Mouse (Mus musculus) ES-Bruce4 (cell line): ENCODE results near the gene Skap2. TPM values are rescaled to one million over a fixed set of nuclear protein-coding genes. Genes with fewer than 3 reads are reported as not detected.

ENCODE experiments used
- H3K27ac ChIP-seq: 2 replicates; pipeline ENCODE4 v1.5.1; 2012; ENCODE audit warnings: low read length, inconsistent platforms; ENCODE audit not compliant: insufficient read depth
- H3K27me3 ChIP-seq: 2 replicates; pipeline ENCODE4 v1.6.1; 2012; ENCODE audit warnings: mild to moderate bottlenecking, low read length, inconsistent platforms; ENCODE audit not compliant: control insufficient read depth, poor library complexity, insufficient read depth, severe bottlenecking
- H3K36me3 ChIP-seq: 2 replicates; pipeline ENCODE4 v1.6.1; 2012; ENCODE audit warnings: inconsistent platforms, mild to moderate bottlenecking, low read length, moderate library complexity; ENCODE audit not compliant: control insufficient read depth, poor library complexity, insufficient read depth, severe bottlenecking
- H3K4me1 ChIP-seq: one replicate; pipeline ENCODE4 v1.8.1; 2011; ENCODE audit warnings: low read length; ENCODE audit not compliant: control insufficient read depth, insufficient read depth
- H3K4me3 ChIP-seq: 2 replicates; pipeline ENCODE4 v1.5.1; 2011; ENCODE audit warnings: low read depth, mild to moderate bottlenecking, low read length
- H3K9ac ChIP-seq: 2 replicates; pipeline ENCODE4 v1.6.1; 2012; ENCODE audit warnings: low read depth, mild to moderate bottlenecking, inconsistent platforms; ENCODE audit not compliant: poor library complexity, severe bottlenecking
- H3K9me3 ChIP-seq: replicated peaks from 2 replicates; pipeline ENCODE4 v1.6.1; 2012; ENCODE audit warnings: mild to moderate bottlenecking, low read length, inconsistent platforms; ENCODE audit not compliant: control insufficient read depth, poor library complexity, insufficient read depth, severe bottlenecking
- CTCF ChIP-seq: IDR thresholded peaks from one replicate; pipeline ENCODE4 v1.8.1; 2011; ENCODE audit warnings: low read depth, low read length
- EP300 ChIP-seq: IDR thresholded peaks from 2 replicates; pipeline ENCODE4 v1.6.1; 2011; ENCODE audit warnings: low read depth, low read length; ENCODE audit not compliant: insufficient read depth
- POLR2A ChIP-seq: IDR thresholded peaks from one replicate; pipeline ENCODE4 v1.8.1; 2011; ENCODE audit warnings: low read length; ENCODE audit not compliant: insufficient read depth
- polyA plus RNA-seq: library from polyadenylated mRNA; stranded (reverse); fragments of >200 nt; gene quantifications from 2 replicates; pipeline ENCODE4 v1.2.4, GENCODE M21; 2011; ENCODE audit warnings: low read depth; ENCODE audit not compliant: missing spikeins, insufficient read depth, insufficient read length

Skap2 gene
- polyA plus RNA-seq, 1 experiment = 42.9 TPM

GRCm38 (mm10) chr6:51822049-51822448 lies 190.3 kb downstream of the Skap2 start:
- H3K4me1 ChIP-seq = no peaks in the 10 kb centered on the region
- no peaks in the 10 kb centered on the region for H3K36me3 ChIP-seq
- TF ChIP-seq POLR2A (no peak), EP300 (no peak), CTCF (no peak)
- no peak overlapping the region for H3K9ac ChIP-seq
- H3K4me3 ChIP-seq = no peak overlapping the region
- no peak overlapping the region for H3K27ac ChIP-seq
- no peaks in the 10 kb centered on the region for H3K27me3 ChIP-seq
- peaks cover 6% of the 10 kb centered on the region; the same call in 1 of the 2 replicates for H3K9me3 ChIP-seq

- H3K4me3 ChIP-seq = no peak overlapping the region
- H3K27ac ChIP-seq = no peak overlapping the region
- no peaks in the 10 kb centered on the region for H3K36me3 ChIP-seq
- no peak overlapping the region for H3K9ac ChIP-seq
- no peaks in the 10 kb centered on the region for H3K27me3 ChIP-seq
- TF ChIP-seq POLR2A = no peak
- no peak for TF ChIP-seq CTCF
- no peak for TF ChIP-seq EP300
- no peaks in the 10 kb centered on the region for H3K4me1 ChIP-seq
- H3K9me3 ChIP-seq = peaks cover 6% of the 10 kb centered on the region; the same call in 1 of the 2 replicates
Observed at GRCm38 (mm10) chr6:51820853-51821252, 191.5 kb downstream of the Skap2 start.

GRCm38 (mm10) chr6:51816892-51817621 lies 195.3 kb downstream of the Skap2 start:
- Histone ChIP-seq H3K36me3 (no peaks in the 10 kb centered on the region), H3K9ac (no peak overlapping the region)

GRCm38 (mm10) chr6:51810906-51811305 lies 201.4 kb downstream of the Skap2 start:
- H3K4me3 ChIP-seq = no peak overlapping the region
- no peaks in the 10 kb centered on the region for H3K4me1 ChIP-seq

More at GRCm38 (mm10) chr6:51816892-51817621, 195.3 kb downstream of the Skap2 start:
- TF ChIP-seq CTCF (no peak), POLR2A (no peak), EP300 (no peak)
- Histone ChIP-seq H3K27ac (no peak overlapping the region), H3K27me3 (no peaks in the 10 kb centered on the region), H3K9me3 (peaks cover 6% of the 10 kb centered on the region; the same call in 1 of the 2 replicates), H3K4me1 (no peaks in the 10 kb centered on the region), H3K4me3 (no peak overlapping the region)

GRCm38 (mm10) chr6:51809164-51809824 lies 203.1 kb downstream of the Skap2 start:
- H3K27ac ChIP-seq = no peak overlapping the region

More at GRCm38 (mm10) chr6:51810906-51811305, 201.4 kb downstream of the Skap2 start:
- Histone ChIP-seq H3K27me3 (no peaks in the 10 kb centered on the region; the same call in 1 of the 2 replicates), H3K9ac (no peak overlapping the region), H3K36me3 (no peaks in the 10 kb centered on the region), H3K27ac (no peak overlapping the region), H3K9me3 (no peaks in the 10 kb centered on the region)
- TF ChIP-seq CTCF = no peak
- no peak for TF ChIP-seq EP300
- no peak for TF ChIP-seq POLR2A

GRCm38 (mm10) chr6:51808011-51808410 lies 204.3 kb downstream of the Skap2 start:
- TF ChIP-seq EP300 (no peak), POLR2A (no peak), CTCF (no peak)
- H3K27ac ChIP-seq = no peak overlapping the region

More at GRCm38 (mm10) chr6:51809164-51809824, 203.1 kb downstream of the Skap2 start:
- TF ChIP-seq POLR2A = no peak
- no peak for TF ChIP-seq EP300
- Histone ChIP-seq H3K27me3 (no peaks in the 10 kb centered on the region; the same call in 1 of the 2 replicates), H3K4me3 (no peak overlapping the region), H3K36me3 (no peaks in the 10 kb centered on the region), H3K4me1 (no peaks in the 10 kb centered on the region), H3K9ac (no peak overlapping the region), H3K9me3 (no peaks in the 10 kb centered on the region)

More at GRCm38 (mm10) chr6:51808011-51808410, 204.3 kb downstream of the Skap2 start:
- Histone ChIP-seq H3K36me3 (no peaks in the 10 kb centered on the region), H3K27me3 (no peaks in the 10 kb centered on the region; the same call in 1 of the 2 replicates), H3K4me3 (no peak overlapping the region), H3K4me1 (no peaks in the 10 kb centered on the region), H3K9me3 (no peaks in the 10 kb centered on the region), H3K9ac (no peak overlapping the region)

Other genes with a start within 250 kb of the Skap2 start
- 2.7 and 2.9 TPM in 2 replicates for gene Hoxa1, start 145.8 kb upstream of the Skap2 start, polyA plus RNA-seq
- gene Hoxa2, start 152.3 kb upstream of the Skap2 start, polyA plus RNA-seq = not detected in 2 replicates
- not detected in 2 replicates for gene 5730596B20Rik, start 164.9 kb upstream of the Skap2 start, polyA plus RNA-seq
- gene Hoxa4, start 179.2 kb upstream of the Skap2 start, polyA plus RNA-seq = not detected in 2 replicates
- not detected in 2 replicates for gene Hoxa5, start 192.0 kb upstream of the Skap2 start, polyA plus RNA-seq
- gene Hoxa6, start 196.2 kb upstream of the Skap2 start, polyA plus RNA-seq = not detected in 2 replicates
- 0.25 TPM in 1 of 2 replicates, not detected in the other for gene Hoxa3, start 200.8 kb upstream of the Skap2 start, polyA plus RNA-seq
- gene Gm28308, start 200.8 kb upstream of the Skap2 start, polyA plus RNA-seq = not detected in 2 replicates
- gene Hoxa7, start 209.3 kb upstream of the Skap2 start, polyA plus RNA-seq = 0.65 and 1.4 TPM in 2 replicates
- gene Hoxa9, start 218.5 kb upstream of the Skap2 start, polyA plus RNA-seq = not detected in 2 replicates
- not detected in 2 replicates for gene Hoxa10, start 228.3 kb upstream of the Skap2 start, polyA plus RNA-seq
- gene Hoxa11, start 233.3 kb upstream of the Skap2 start, polyA plus RNA-seq = not detected in 2 replicates
- 0.25 TPM in 1 of 2 replicates, not detected in the other for gene Hoxa13, start 248.3 kb upstream of the Skap2 start, polyA plus RNA-seq